Mouse (Mus musculus) megakaryocyte, embryonic 14.5 days (primary cell): Measurements from ENCODE around the gene Dedd2.

ENCODE experiments used
- FLI1 ChIP-seq: IDR thresholded peaks from 2 replicates; pipeline ENCODE4 v1.6.1; 2012; ENCODE audit warnings: low read length, inconsistent platforms, mixed read lengths
- GATA1 ChIP-seq: IDR thresholded peaks from 3 replicates; pipeline ENCODE4 v1.6.1; 2012; ENCODE audit warnings: mixed read lengths, low read length, inconsistent platforms, borderline replicate concordance

GRCm38 (mm10) chr7:25210482-25210881 lies 9.9 kb downstream of the Dedd2 start:
- TF ChIP-seq FLI1 (no peak), GATA1 (no peak)
